Mouse (Mus musculus) monocyte, adult 2 months (primary cell): ENCODE results near the gene Chst15.
A peak's percentile ranks its signal among the peaks of the same experiment; 100 is the strongest.

Experiments
- DNase-seq, 2 experiments: peaks; one replicate each; pipeline ENCODE4 v3.0.0; 2022; ENCODE audit warnings: low spot score in 2 of 2, low read depth in 1 of 2

The Chst15 gene

GRCm38 (mm10) chr7:132231476-132231875, 85.6 kb downstream of the Chst15 start:
- DNase-seq = no peak

- DNase-seq = no peak
Observed at GRCm38 (mm10) chr7:132230961-132231360, 86.1 kb downstream of the Chst15 start.

- DNase-seq = no peak
Observed at GRCm38 (mm10) chr7:132227075-132227640, 89.9 kb downstream of the Chst15 start.

- peak; percentile 19 to 39 for DNase-seq
Observed at GRCm38 (mm10) chr7:132226379-132227074, 90.5 kb downstream of the Chst15 start.

GRCm38 (mm10) chr7:132223452-132224141, 93.4 kb downstream of the Chst15 start:
- no peak for DNase-seq

GRCm38 (mm10) chr7:132214031-132214430, 103.0 kb downstream of the Chst15 start:
- DNase-seq = no peak

GRCm38 (mm10) chr7:132213460-132213859, 103.6 kb downstream of the Chst15 start:
- no peak for DNase-seq

GRCm38 (mm10) chr7:132211920-132212701, 104.9 kb downstream of the Chst15 start:
- DNase-seq = no peak

- DNase-seq = no peak
Observed at GRCm38 (mm10) chr7:132210616-132211015, 106.4 kb downstream of the Chst15 start.

GRCm38 (mm10) chr7:132208946-132209651, 107.9 kb downstream of the Chst15 start:
- DNase-seq = no peak

GRCm38 (mm10) chr7:132204073-132204612, 112.9 kb downstream of the Chst15 start:
- DNase-seq = no peak

GRCm38 (mm10) chr7:132199686-132200085, 117.3 kb downstream of the Chst15 start:
- no peak for DNase-seq

- DNase-seq = no peak
Observed at GRCm38 (mm10) chr7:132198806-132199205, 118.2 kb downstream of the Chst15 start.

GRCm38 (mm10) chr7:132197817-132198475, 119.1 kb downstream of the Chst15 start:
- no peak for DNase-seq

GRCm38 (mm10) chr7:132196581-132196980, 120.4 kb downstream of the Chst15 start:
- no peak for DNase-seq

GRCm38 (mm10) chr7:132193606-132194005, 123.4 kb downstream of the Chst15 start:
- DNase-seq = no peak

GRCm38 (mm10) chr7:132187456-132187855, 129.6 kb downstream of the Chst15 start:
- DNase-seq = no peak
